Mouse (Mus musculus): ENCODE data around the gene Glod4. TPM values are rescaled to one million over a fixed set of nuclear protein-coding genes. Genes with fewer than 3 reads are reported as not detected.
A peak's percentile ranks its signal among the peaks of the same experiment; 100 is the strongest.

Glod4 gene
- total and polyA plus RNA-seq, 2 experiments from 2014 or later = 63.5 to 116 TPM

DNA sequence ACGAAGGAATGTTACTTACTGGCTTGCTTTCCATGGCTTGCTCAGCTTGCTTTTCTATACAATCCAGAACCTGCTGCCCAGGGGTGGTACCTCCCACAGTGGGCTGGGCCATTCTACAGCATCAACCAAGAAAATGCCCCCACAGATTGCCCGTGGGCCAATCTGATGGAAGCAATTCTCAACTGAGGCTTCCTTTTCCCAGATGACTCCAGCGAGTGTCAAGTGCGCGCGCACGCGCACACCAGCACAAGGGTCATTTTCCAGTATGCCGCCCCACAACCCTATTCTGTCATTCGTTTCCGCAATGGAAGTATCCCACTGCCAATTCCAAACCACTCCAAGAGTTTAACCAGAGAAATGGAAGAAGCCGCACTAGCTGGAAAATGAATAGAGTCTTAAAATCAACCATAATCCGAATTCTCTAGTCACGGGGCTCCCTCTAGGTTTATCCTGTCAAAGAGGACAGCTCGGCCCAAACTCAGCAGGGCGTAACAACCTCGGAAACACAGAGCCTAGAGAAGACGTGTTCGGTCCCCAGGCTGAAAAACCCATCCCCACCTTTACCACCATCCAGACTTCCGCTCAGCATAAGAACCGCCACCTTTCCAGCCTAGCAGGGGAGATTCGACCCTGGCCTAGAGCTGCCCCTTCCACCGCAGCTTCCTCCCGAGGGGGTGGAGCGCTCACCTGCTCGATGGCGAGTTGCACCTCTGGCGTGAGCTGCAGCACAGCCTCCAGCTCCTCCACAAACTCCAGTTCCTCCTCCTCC, 64.6 kb downstream of the Glod4 start:
- Histone ChIP-seq H3K9me3 (ENCODE audit: low read length) (no peaks in the 10 kb centered on the region), H3K9ac (replicated peaks; ENCODE audit: low read length, poor library complexity, severe bottlenecking) (peak overlapping the region; percentile 81), H3K4me2 (ENCODE audit: low read depth, low read length, poor library complexity, severe bottlenecking) (peak overlapping the region; percentile 74), H3K4me3 (ENCODE audit: low read depth, low read length) (peak overlapping the region; percentile 71), H3K27me3 (ENCODE audit: insufficient read depth, low read length) (no peaks in the 10 kb centered on the region), H3K4me1 (ENCODE audit: insufficient read depth, low read length) (peaks cover 5% of the 10 kb centered on the region), H3K27ac (ENCODE audit: low read depth, low read length) (peak overlapping the region; percentile 87), H3K36me3 (ENCODE audit: insufficient read depth, low read length) (peaks cover 5% of the 10 kb centered on the region)
- peak; percentile 86 for ATAC-seq (ENCODE audit: low FRiP score)
- peak; percentile 82 for DNase-seq (ENCODE audit: low spot score)
- TF ChIP-seq CTCF (IDR thresholded peaks at IDR 0.05) = no peak
- WGBS = 2% methylated on average over 28 of the region's 28 CpGs

DNA sequence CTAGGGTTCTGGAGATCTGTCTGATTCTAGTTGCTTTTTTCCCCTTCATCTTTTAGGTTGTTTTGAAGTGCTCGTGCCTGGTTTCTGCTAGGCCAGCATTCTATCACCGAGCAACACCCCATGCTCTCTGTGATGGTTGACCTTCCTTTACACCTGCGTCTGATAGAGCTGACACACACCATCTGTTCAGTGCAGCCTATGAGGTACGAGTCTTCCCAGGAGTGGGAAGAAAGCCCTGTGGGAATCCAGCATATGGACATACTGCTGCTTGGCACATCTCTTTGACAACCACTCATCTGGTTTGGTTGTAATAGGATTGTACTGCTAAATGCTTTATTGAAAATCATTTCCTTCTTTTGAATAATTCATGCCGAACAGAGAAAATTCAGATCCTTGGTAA, 73.3 kb downstream of the Glod4 start:
- H3K4me1 ChIP-seq (ENCODE audit: insufficient read depth, low read length) = no peaks in the 10 kb centered on the region
- WGBS = 50% methylated on average over 5 of the region's 5 CpGs
- no peak for TF ChIP-seq CTCF (IDR thresholded peaks at IDR 0.05)
- ATAC-seq (ENCODE audit: low FRiP score) (no peak), DNase-seq (ENCODE audit: low spot score) (peak; percentile 42)
- no peak overlapping the region for H3K9ac ChIP-seq (replicated peaks; ENCODE audit: low read length, poor library complexity, severe bottlenecking)
- no peaks in the 10 kb centered on the region for H3K9me3 ChIP-seq (ENCODE audit: low read length)
- H3K27me3 ChIP-seq (ENCODE audit: insufficient read depth, low read length) = no peaks in the 10 kb centered on the region
- H3K4me2 ChIP-seq (ENCODE audit: low read depth, low read length, poor library complexity, severe bottlenecking) = no peak overlapping the region
- H3K4me3 ChIP-seq (ENCODE audit: low read depth, low read length) = no peak overlapping the region
- no peak overlapping the region for H3K27ac ChIP-seq (ENCODE audit: low read depth, low read length)
- H3K36me3 ChIP-seq (ENCODE audit: insufficient read depth, low read length) = peaks cover 11% of the 10 kb centered on the region; the same call in 1 of the 2 replicates

DNA sequence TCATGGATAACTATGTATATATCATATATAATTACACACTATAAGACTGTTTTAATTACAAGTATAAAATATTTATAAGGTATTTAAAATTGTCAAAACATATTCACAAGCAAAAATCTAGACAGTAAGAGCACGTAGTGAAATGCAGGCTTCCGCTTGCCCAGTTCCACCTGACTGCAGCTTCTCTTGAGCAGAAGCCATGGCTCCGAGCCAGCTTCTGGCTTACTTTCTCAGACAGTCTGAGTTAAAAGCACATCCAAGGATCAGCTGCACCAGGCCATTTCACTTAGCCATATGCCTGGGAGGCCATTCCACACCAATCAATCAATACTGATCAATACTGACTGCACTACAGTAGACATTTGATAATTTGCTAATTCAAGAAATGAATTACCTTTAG, 74.5 kb downstream of the Glod4 start:
- Histone ChIP-seq H3K36me3 (ENCODE audit: insufficient read depth, low read length) (peaks cover 15% of the 10 kb centered on the region; the same call in 1 of the 2 replicates), H3K9ac (replicated peaks; ENCODE audit: low read length, poor library complexity, severe bottlenecking) (no peak overlapping the region), H3K9me3 (ENCODE audit: low read length) (no peaks in the 10 kb centered on the region), H3K4me3 (ENCODE audit: low read depth, low read length) (no peak overlapping the region), H3K27ac (ENCODE audit: low read depth, low read length) (no peak overlapping the region), H3K4me1 (ENCODE audit: insufficient read depth, low read length) (no peaks in the 10 kb centered on the region), H3K4me2 (ENCODE audit: low read depth, low read length, poor library complexity, severe bottlenecking) (no peak overlapping the region), H3K27me3 (ENCODE audit: insufficient read depth, low read length) (no peaks in the 10 kb centered on the region)
- peak; percentile 53 for DNase-seq (ENCODE audit: low spot score)
- no peak for TF ChIP-seq CTCF (IDR thresholded peaks at IDR 0.05)
- WGBS = 85% methylated on average over 3 of the region's 3 CpGs
- ATAC-seq (ENCODE audit: low FRiP score) = no peak

DNA sequence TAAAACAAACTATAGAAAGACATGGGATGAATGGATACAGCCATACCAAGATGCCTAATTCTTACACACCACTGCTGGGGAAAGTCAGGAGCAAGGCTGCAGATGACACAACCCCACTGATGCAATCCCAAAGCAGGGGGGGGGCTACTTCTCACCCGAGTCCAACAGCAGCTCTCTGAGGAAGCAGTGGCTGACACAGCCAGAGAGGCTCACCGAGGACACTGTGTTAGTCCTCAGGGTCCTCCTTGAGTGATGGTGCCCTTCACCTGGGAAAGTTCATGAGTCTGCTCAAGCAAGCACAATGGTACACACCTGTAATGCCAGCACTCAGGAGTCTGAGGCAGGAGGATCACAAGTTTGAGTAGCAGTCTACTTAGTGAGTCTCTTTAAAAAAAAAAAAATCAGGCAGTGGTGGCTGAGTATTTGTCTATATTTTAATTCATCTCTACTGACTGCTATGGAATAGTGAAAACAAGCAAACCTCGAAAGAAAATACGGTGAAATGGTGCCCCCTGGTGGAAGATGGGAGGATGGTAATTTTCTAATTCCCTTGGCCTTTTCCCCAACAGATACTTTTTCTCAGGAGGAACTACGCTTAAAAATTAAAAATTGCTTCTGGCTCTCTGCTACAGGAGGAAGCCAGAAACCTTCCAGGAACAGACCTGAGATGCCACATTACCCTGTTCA, 76.3 kb downstream of the Glod4 start:
- DNase-seq (ENCODE audit: low spot score) (peak; percentile 81), ATAC-seq (ENCODE audit: low FRiP score) (no peak)
- Histone ChIP-seq H3K27me3 (ENCODE audit: insufficient read depth, low read length) (no peaks in the 10 kb centered on the region), H3K36me3 (ENCODE audit: insufficient read depth, low read length) (peaks cover 18% of the 10 kb centered on the region), H3K4me3 (ENCODE audit: low read depth, low read length) (no peak overlapping the region), H3K4me2 (ENCODE audit: low read depth, low read length, poor library complexity, severe bottlenecking) (no peak overlapping the region), H3K9ac (replicated peaks; ENCODE audit: low read length, poor library complexity, severe bottlenecking) (no peak overlapping the region), H3K4me1 (ENCODE audit: insufficient read depth, low read length) (no peaks in the 10 kb centered on the region), H3K27ac (ENCODE audit: low read depth, low read length) (no peak overlapping the region), H3K9me3 (ENCODE audit: low read length) (no peaks in the 10 kb centered on the region)
- 31% methylated on average over 5 of the region's 5 CpGs for WGBS
- peak; percentile 84 for TF ChIP-seq CTCF (IDR thresholded peaks at IDR 0.05)

DNA sequence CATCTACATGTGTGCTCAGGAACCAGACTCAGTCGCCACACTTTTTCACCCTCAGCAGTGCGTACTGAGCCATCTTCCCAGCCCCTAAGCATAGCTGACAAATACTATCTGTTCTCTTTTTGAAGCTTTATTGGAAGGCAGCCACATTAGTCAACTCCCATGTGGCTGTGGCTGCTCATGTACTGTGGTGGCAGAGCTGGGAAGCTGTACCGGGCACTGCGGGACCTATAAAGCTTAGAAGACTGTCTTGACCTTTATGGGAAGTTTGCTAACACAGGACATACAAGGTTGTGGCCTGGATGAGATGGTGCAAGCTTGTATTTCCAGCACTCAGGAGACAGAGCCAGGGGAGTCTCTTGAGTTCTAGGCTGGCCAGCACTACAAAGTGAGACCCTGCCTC, 76.9 kb downstream of the Glod4 start:
- Histone ChIP-seq H3K4me3 (ENCODE audit: low read depth, low read length) (no peak overlapping the region), H3K27ac (ENCODE audit: low read depth, low read length) (no peak overlapping the region), H3K9ac (replicated peaks; ENCODE audit: low read length, poor library complexity, severe bottlenecking) (no peak overlapping the region), H3K4me1 (ENCODE audit: insufficient read depth, low read length) (no peaks in the 10 kb centered on the region), H3K9me3 (ENCODE audit: low read length) (no peaks in the 10 kb centered on the region), H3K36me3 (ENCODE audit: insufficient read depth, low read length) (peaks cover 18% of the 10 kb centered on the region), H3K27me3 (ENCODE audit: insufficient read depth, low read length) (no peaks in the 10 kb centered on the region), H3K4me2 (ENCODE audit: low read depth, low read length, poor library complexity, severe bottlenecking) (no peak overlapping the region)
- ATAC-seq (ENCODE audit: low FRiP score) (no peak), DNase-seq (ENCODE audit: low spot score) (no peak)
- 96% methylated on average over 4 of the region's 4 CpGs for WGBS
- TF ChIP-seq CTCF (IDR thresholded peaks at IDR 0.05) = no peak

DNA sequence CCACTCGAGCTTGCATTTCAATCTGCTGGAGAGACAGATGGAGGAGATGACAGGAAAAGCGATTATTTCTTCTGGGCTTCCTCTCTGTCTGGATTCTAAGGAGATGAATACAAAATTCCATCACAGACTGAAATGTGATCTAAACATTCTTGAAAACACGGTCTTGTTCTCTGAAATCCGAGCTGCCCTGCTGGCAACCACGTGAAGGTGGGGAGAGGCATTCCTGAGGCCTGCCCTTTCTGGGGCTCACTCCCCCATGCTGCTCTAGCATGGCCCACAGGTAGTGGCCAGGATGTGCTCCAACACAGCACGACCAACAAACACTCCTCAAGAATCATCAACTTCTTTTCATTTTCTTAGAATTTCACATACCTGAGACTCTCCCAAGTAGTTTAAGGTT, 83.3 kb downstream of the Glod4 start:
- ATAC-seq (ENCODE audit: low FRiP score) (no peak), DNase-seq (ENCODE audit: low spot score) (no peak)
- H3K4me2 ChIP-seq (ENCODE audit: low read depth, low read length, poor library complexity, severe bottlenecking) = no peak overlapping the region
- TF ChIP-seq CTCF (IDR thresholded peaks at IDR 0.05) = no peak
- H3K9me3 ChIP-seq (ENCODE audit: low read length) = no peaks in the 10 kb centered on the region
- H3K27ac ChIP-seq (ENCODE audit: low read depth, low read length) = no peak overlapping the region
- no peaks in the 10 kb centered on the region for H3K4me1 ChIP-seq (ENCODE audit: insufficient read depth, low read length)
- 66% methylated on average over 6 of the region's 6 CpGs for WGBS
- H3K9ac ChIP-seq (replicated peaks; ENCODE audit: low read length, poor library complexity, severe bottlenecking) = no peak overlapping the region
- peaks cover 43% of the 10 kb centered on the region for H3K36me3 ChIP-seq (ENCODE audit: insufficient read depth, low read length)
- H3K4me3 ChIP-seq (ENCODE audit: low read depth, low read length) = no peak overlapping the region
- no peaks in the 10 kb centered on the region for H3K27me3 ChIP-seq (ENCODE audit: insufficient read depth, low read length)

Measured in midbrain, postnatal 0 days (tissue).